Comparison of ENCODE assay signal across 11 mouse cellular contexts in the genomic region with DNA sequence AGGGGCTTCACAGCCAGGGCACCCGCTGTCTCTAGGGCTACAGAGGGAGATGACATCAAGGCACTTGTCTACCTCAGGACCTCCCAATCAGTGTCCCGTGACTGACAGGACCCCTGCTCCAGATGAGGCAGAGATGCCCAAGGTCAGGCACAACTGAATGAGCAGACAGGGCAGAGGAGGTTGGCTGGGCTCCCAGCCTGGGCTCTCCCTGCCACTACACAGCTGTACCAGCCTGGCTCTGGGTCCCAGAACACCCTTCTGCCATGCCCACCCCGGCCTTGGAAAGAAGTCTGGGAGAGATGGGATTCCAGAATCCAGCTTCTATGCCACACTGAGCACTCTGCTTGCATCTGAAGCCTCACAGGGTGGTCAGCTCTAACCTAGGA. TPM values are rescaled to one million over a fixed set of nuclear protein-coding genes. Genes with fewer than 3 reads are reported as not detected.
DNase-seq lines count a peak whose midpoint lies in the region; ATAC-seq and TF ChIP-seq lines count a peak whose summit lies in the region.
"Had no signal": no experiment of that assay in that cellular context is flagged by ENCODE, and none has a peak within 500 bp of the region (broad histone marks: within the 10 kb centered on the region; RNA-seq: fewer than 3 reads in every experiment).

No protein-coding gene starts in this region.

- no peak for TF ChIP-seq CTCF in liver, adult 2 months (IDR thresholded peaks at IDR 0.05; ENCODE audit: low read depth, low read length)
- TF ChIP-seq CTCF in MEL (IDR thresholded peaks at IDR 0.05 in 2 of 3, conservative IDR thresholded peaks at IDR 0.05 in 1 of 3; ENCODE audit: control insufficient read depth in 1 of 3, insufficient read depth in 1 of 3, low read depth in 2 of 3, low read length in 3 of 3, poor library complexity in 1 of 3, severe bottlenecking in 1 of 3): no peak

- H3K27me3 ChIP-seq in heart, embryonic 11.5 days (ENCODE audit: control insufficient read depth, insufficient read depth, low read length): no peaks in the 10 kb centered on the region
- no peaks in the 10 kb centered on the region for H3K27me3 ChIP-seq in liver, adult 2 months (ENCODE audit: control insufficient read depth, insufficient read depth, low read length)
- no peaks in the 10 kb centered on the region for H3K27me3 ChIP-seq in MEL (ENCODE audit: control insufficient read depth in 1 of 2, insufficient read depth in 2 of 2, low read length in 2 of 2)
- H3K27me3 ChIP-seq in forebrain, embryonic 16.5 days (replicated peaks; ENCODE audit: control insufficient read depth, insufficient read depth, low read length): no peaks in the 10 kb centered on the region
- H3K27me3 ChIP-seq: limb, embryonic 15.5 days had no signal

- TF ChIP-seq RAD21 in MEL (IDR thresholded peaks at IDR 0.05; ENCODE audit: low read depth, low read length): no peak

- WGBS in heart, embryonic 11.5 days (ENCODE audit: insufficient replicate concordance): 20% methylated on average over 3 of the region's 3 CpGs
- 43% methylated on average over 3 of the region's 3 CpGs for WGBS in liver, adult 2 months
- 50% methylated on average over 3 of the region's 3 CpGs for WGBS in forebrain, embryonic 16.5 days

- peak; percentile 25; the same call in 1 of the 2 replicates for ATAC-seq in heart, embryonic 11.5 days (replicated peaks; ENCODE audit: insufficient number of reproducible peaks, low FRiP score, low TSS enrichment)
- peak; percentile 3; the same call in 1 of the 2 replicates for ATAC-seq in forebrain, embryonic 16.5 days
- ATAC-seq in CD4-positive, CD25-positive, alpha-beta regulatory T cell, adult 4 months: no peak

- TF ChIP-seq POLR2A in liver, adult 2 months (IDR thresholded peaks at IDR 0.05; ENCODE audit: extremely low read depth, insufficient read depth, low read length): no peak
- no peak for TF ChIP-seq POLR2A in MEL (IDR thresholded peaks at IDR 0.05; ENCODE audit: control insufficient read depth in 1 of 2, insufficient read depth in 1 of 2, low read depth in 1 of 2, low read length in 2 of 2, poor library complexity in 1 of 2)

- no peak overlapping the region for H3K4me2 ChIP-seq in heart, embryonic 11.5 days
- H3K4me2 ChIP-seq in forebrain, embryonic 16.5 days (ENCODE audit: low read length): no peak overlapping the region
- H3K4me2 ChIP-seq: limb, embryonic 15.5 days had no signal

- no peaks in the 10 kb centered on the region for H3K36me3 ChIP-seq in heart, embryonic 11.5 days (ENCODE audit: control insufficient read depth, insufficient read depth, low read length)
- no peaks in the 10 kb centered on the region for H3K36me3 ChIP-seq in liver, adult 2 months (ENCODE audit: control insufficient read depth, insufficient read depth, low read length)
- H3K36me3 ChIP-seq in MEL (ENCODE audit: control insufficient read depth in 1 of 2, insufficient read depth in 2 of 2, low read length in 2 of 2): peaks cover 0 to 7% of the 10 kb centered on the region in 2 experiments; a peak in 2 of 4 replicates
- H3K36me3 ChIP-seq in forebrain, embryonic 16.5 days (ENCODE audit: control insufficient read depth, insufficient read depth): no peaks in the 10 kb centered on the region
- H3K36me3 ChIP-seq: limb, embryonic 15.5 days had no signal

- no peak for TF ChIP-seq EP300 in MEL (IDR thresholded peaks at IDR 0.05; ENCODE audit: low read depth in 1 of 2, low read length in 2 of 2)

- H3K4me3 ChIP-seq in heart, embryonic 11.5 days (ENCODE audit: low read depth, low read length): no peak overlapping the region
- H3K4me3 ChIP-seq in liver, adult 2 months (ENCODE audit: insufficient read depth, low read depth, low read length): no peak overlapping the region
- H3K4me3 ChIP-seq in MEL (ENCODE audit: control insufficient read depth in 1 of 2, insufficient read depth in 1 of 2, low read depth in 2 of 2, low read length in 2 of 2): no peak overlapping the region
- no peak overlapping the region for H3K4me3 ChIP-seq in forebrain, embryonic 16.5 days (replicated peaks; ENCODE audit: low read length)
- H3K4me3 ChIP-seq: limb, embryonic 15.5 days; myocyte had no signal

- H3K9me3 ChIP-seq in heart, embryonic 11.5 days (replicated peaks; ENCODE audit: control insufficient read depth, low read length): no peaks in the 10 kb centered on the region
- no peaks in the 10 kb centered on the region for H3K9me3 ChIP-seq in MEL (replicated peaks; ENCODE audit: insufficient read depth, low read length)
- H3K9me3 ChIP-seq in forebrain, embryonic 16.5 days (ENCODE audit: control insufficient read depth, low read length): no peaks in the 10 kb centered on the region
- H3K9me3 ChIP-seq: limb, embryonic 15.5 days had no signal

- no peak for DNase-seq in heart, postnatal 4 days
- DNase-seq in liver, adult 2 months (ENCODE audit: extremely low read depth, low read depth, low spot score): no peak
- no peak for DNase-seq in liver
- DNase-seq in MEL (ENCODE audit: low read depth, low spot score): no peak
- no peak for DNase-seq in cerebellum, adult 18-20 months

- H3K79me2 ChIP-seq in liver, adult 2 months (ENCODE audit: control insufficient read depth, insufficient read depth, low read length): no peaks in the 10 kb centered on the region
- H3K79me2 ChIP-seq in MEL (ENCODE audit: control insufficient read depth, insufficient read depth, low read length, poor library complexity): no peaks in the 10 kb centered on the region

- H3K4me1 ChIP-seq in heart, embryonic 11.5 days (ENCODE audit: control insufficient read depth, insufficient read depth, low read length): peaks cover 53% of the 10 kb centered on the region
- peaks cover 7% of the 10 kb centered on the region; the same call in 1 of the 2 replicates for H3K4me1 ChIP-seq in liver, adult 2 months (ENCODE audit: control insufficient read depth, insufficient read depth, low read length)
- peaks cover 0 to 21% of the 10 kb centered on the region in 2 experiments; a peak in 3 of 4 replicates for H3K4me1 ChIP-seq in MEL (ENCODE audit: control insufficient read depth in 1 of 2, insufficient read depth in 2 of 2, low read length in 2 of 2)
- peaks cover 15% of the 10 kb centered on the region for H3K4me1 ChIP-seq in forebrain, embryonic 16.5 days (replicated peaks; ENCODE audit: control insufficient read depth, insufficient read depth, low read length)

- peak overlapping the region; percentile 37 for H3K27ac ChIP-seq in heart, embryonic 11.5 days (ENCODE audit: low read depth, low read length)
- H3K27ac ChIP-seq in liver, adult 2 months (replicated peaks; ENCODE audit: insufficient read depth, low read depth, low read length): peak overlapping the region; percentile 46
- no peak overlapping the region for H3K27ac ChIP-seq in MEL (ENCODE audit: control insufficient read depth, low read depth, low read length)
- no peak overlapping the region for H3K27ac ChIP-seq in forebrain, embryonic 16.5 days (ENCODE audit: low read length)
- H3K27ac ChIP-seq: limb, embryonic 15.5 days had no signal

- H3K9ac ChIP-seq in heart, embryonic 11.5 days (ENCODE audit: low read depth, low read length): no peak overlapping the region
- H3K9ac ChIP-seq in liver, adult 2 months (ENCODE audit: low read depth, low read length): no peak overlapping the region
- no peak overlapping the region for H3K9ac ChIP-seq in MEL (ENCODE audit: control insufficient read depth, low read depth, low read length, poor library complexity, severe bottlenecking)
- no peak overlapping the region for H3K9ac ChIP-seq in forebrain, embryonic 16.5 days (replicated peaks; ENCODE audit: low read depth, low read length)
- H3K9ac ChIP-seq: limb, embryonic 15.5 days had no signal

RNA-seq across cellular contexts. Expression of a gene that starts 11.0 kb away (rescaled TPM):
- 0.37 and 0.47 TPM in 2 replicates for polyA plus RNA-seq in heart, embryonic 11.5 days (2014; fragmentation: Nextera tagmentation; extraction: Ambion mirVana)
- total RNA-seq in heart, postnatal 4 days (2021): under 1 TPM in 1 of 2 experiments, not detected in 1; 0.11 TPM
- 0.07 and 0.18 TPM in 2 replicates for total RNA-seq in liver, adult 2 months (2014; rRNA removed)
- 0.12 and 0.22 TPM in 2 replicates for polyA plus RNA-seq in liver, adult 2 months (2012; rRNA removed)
- 0.08 TPM in 1 of 2 replicates, not detected in the other for total RNA-seq in MEL (2012; rRNA removed)
- under 1 TPM in 1 of 2 experiments, not detected in 1; 0.07 TPM for polyA plus RNA-seq in MEL (2012; ENCODE audit: insufficient read depth in 1 of 2, insufficient read length in 2 of 2, low read depth in 1 of 2, low replicate concordance in 2 of 2, missing spikeins in 1 of 2)
- polyA plus RNA-seq in forebrain, embryonic 16.5 days (2015; fragmentation: Nextera tagmentation; extraction: Ambion mirVana): 0.66 and 0.84 TPM in 2 replicates
- not detected for polyA plus RNA-seq in CD4-positive, CD25-positive, alpha-beta regulatory T cell, adult 4 months (2017; shearing (Covaris generic))

RNA-seq across cellular contexts. Expression of a gene that starts 21.8 kb away (rescaled TPM):
- 5.8 and 6.4 TPM in 2 replicates for polyA plus RNA-seq in heart, embryonic 11.5 days (2014; fragmentation: Nextera tagmentation; extraction: Ambion mirVana)
- 1 to 10 TPM; 2.0 to 2.2 TPM for total RNA-seq in heart, postnatal 4 days (2021)
- 1.0 and 1.6 TPM in 2 replicates for total RNA-seq in liver, adult 2 months (2014; rRNA removed)
- polyA plus RNA-seq in liver, adult 2 months (2012; rRNA removed): 2.2 TPM in 2 replicates
- total RNA-seq in MEL (2012; rRNA removed): 0.04 and 0.26 TPM in 2 replicates
- polyA plus RNA-seq in MEL (2012; ENCODE audit: insufficient read depth in 1 of 2, insufficient read length in 2 of 2, low read depth in 1 of 2, low replicate concordance in 2 of 2, missing spikeins in 1 of 2): under 1 TPM in 1 of 2 experiments, not detected in 1; 0.54 TPM
- 17.5 and 18.7 TPM in 2 replicates for polyA plus RNA-seq in forebrain, embryonic 16.5 days (2015; fragmentation: Nextera tagmentation; extraction: Ambion mirVana)
- polyA plus RNA-seq in CD4-positive, CD25-positive, alpha-beta regulatory T cell, adult 4 months (2017; shearing (Covaris generic)): 1 to 10 TPM in 1 of 2 experiments, under 1 TPM in 1; 0.90 to 1.5 TPM

RNA-seq across cellular contexts. Expression of a gene that starts 36.9 kb away (rescaled TPM):
- polyA plus RNA-seq in heart, embryonic 11.5 days (2014; fragmentation: Nextera tagmentation; extraction: Ambion mirVana): 8.4 and 11.9 TPM in 2 replicates
- total RNA-seq in heart, postnatal 4 days (2021): 1 to 10 TPM; 4.2 to 5.4 TPM
- total RNA-seq in liver, adult 2 months (2014; rRNA removed): 7.0 and 11.5 TPM in 2 replicates
- polyA plus RNA-seq in liver, adult 2 months (2012; rRNA removed): 8.2 and 11.0 TPM in 2 replicates
- 1.3 and 1.4 TPM in 2 replicates for total RNA-seq in MEL (2012; rRNA removed)
- polyA plus RNA-seq in MEL (2012; ENCODE audit: insufficient read depth in 1 of 2, insufficient read length in 2 of 2, low read depth in 1 of 2, low replicate concordance in 2 of 2, missing spikeins in 1 of 2): 1 to 10 TPM in 1 of 2 experiments, not detected in 1; 7.5 TPM
- 17.9 and 18.1 TPM in 2 replicates for polyA plus RNA-seq in forebrain, embryonic 16.5 days (2015; fragmentation: Nextera tagmentation; extraction: Ambion mirVana)
- polyA plus RNA-seq in CD4-positive, CD25-positive, alpha-beta regulatory T cell, adult 4 months (2017; shearing (Covaris generic)): 1 to 10 TPM; 1.0 to 3.1 TPM

RNA-seq across cellular contexts. Expression of a gene that starts 43.0 kb away (rescaled TPM):
- 0.21 TPM in 1 of 2 replicates, not detected in the other for polyA plus RNA-seq in heart, embryonic 11.5 days (2014; fragmentation: Nextera tagmentation; extraction: Ambion mirVana)
- not detected for total RNA-seq in heart, postnatal 4 days (2021)
- total RNA-seq in liver, adult 2 months (2014; rRNA removed): not detected in 2 replicates
- 0.04 and 0.12 TPM in 2 replicates for polyA plus RNA-seq in liver, adult 2 months (2012; rRNA removed)
- total RNA-seq in MEL (2012; rRNA removed): 0.12 TPM in 1 of 2 replicates, not detected in the other
- polyA plus RNA-seq in MEL (2012; ENCODE audit: insufficient read depth in 1 of 2, insufficient read length in 2 of 2, low read depth in 1 of 2, low replicate concordance in 2 of 2, missing spikeins in 1 of 2): under 1 TPM in 1 of 2 experiments, not detected in 1; 0.08 TPM
- 0.30 and 0.36 TPM in 2 replicates for polyA plus RNA-seq in forebrain, embryonic 16.5 days (2015; fragmentation: Nextera tagmentation; extraction: Ambion mirVana)
- polyA plus RNA-seq in CD4-positive, CD25-positive, alpha-beta regulatory T cell, adult 4 months (2017; shearing (Covaris generic)): not detected
- total RNA-seq: gastrocnemius, postnatal 14 days had no signal
- polyA plus RNA-seq: limb, embryonic 15.5 days had no signal

Comparison
In these comparisons a context has a peak if more than half of its experiments do, and no peak if none do; other contexts are left out.
1. H3K27ac ChIP-seq: peak in heart, embryonic 11.5 days (single experiment) and liver, adult 2 months (single experiment); none in MEL (single experiment) and forebrain, embryonic 16.5 days (single experiment).